Mouse (Mus musculus) olfactory bulb, adult 2 months (tissue): ENCODE measurements at regions not wholly inside any gene's neighbourhood (a gene's known extent, or its start where the extent isn't known, plus 50 kb on each side); places are given as distances from the start of the nearest gene placed in this dataset.

Experiments used
- CTCF ChIP-seq: fragments of 200-500 bp; IDR thresholded peaks from 2 replicates; pipeline ENCODE4 v1.5.1; 2012; ENCODE audit warnings: low read depth, mild to moderate bottlenecking, low read length, moderate library complexity; ENCODE audit not compliant: insufficient read depth
- POLR2A ChIP-seq: fragments of 200-500 bp; IDR thresholded peaks from 2 replicates; pipeline ENCODE4 v1.6.1; 2012; ENCODE audit warnings: mild to moderate bottlenecking, low read depth, low read length, moderate library complexity; ENCODE audit not compliant: insufficient read depth

DNA sequence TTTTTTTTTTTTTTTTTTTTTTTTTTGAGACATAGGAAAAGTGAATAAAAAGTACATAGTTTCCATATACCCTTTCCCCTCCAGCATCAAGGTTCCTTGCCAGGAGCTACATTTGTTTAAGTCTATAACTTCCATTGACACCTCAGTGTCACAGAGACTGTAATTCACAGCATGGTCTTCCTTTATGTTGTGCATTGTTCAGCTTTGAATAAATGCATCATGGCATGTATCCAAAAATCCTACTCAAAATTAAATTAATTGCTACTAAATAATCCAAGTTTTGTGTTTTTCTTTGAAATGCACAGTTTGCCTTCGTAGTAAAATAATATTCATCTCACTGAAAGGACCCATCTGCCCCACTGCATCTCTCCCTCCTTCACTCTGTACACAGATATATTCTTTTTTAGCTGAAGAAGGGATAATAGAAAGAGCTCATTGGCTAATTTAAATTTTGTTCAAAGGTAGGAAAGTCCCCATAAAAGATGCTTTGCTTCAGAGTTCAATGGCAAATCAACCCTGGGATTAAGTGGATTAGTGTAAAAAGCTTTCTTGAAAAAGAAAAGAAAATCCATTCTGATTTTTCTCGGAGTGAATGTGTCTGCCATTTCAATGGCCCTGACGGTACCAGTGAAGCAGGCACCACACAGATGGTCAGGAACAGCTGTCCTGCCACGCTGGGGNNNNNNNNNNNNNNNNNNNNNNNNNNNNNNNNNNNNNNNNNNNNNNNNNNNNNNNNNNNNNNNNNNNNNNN is 301.3 kb upstream of the Marcks start:
- no peak for TF ChIP-seq POLR2A
- no peak for TF ChIP-seq CTCF
